Comparison of ENCODE assay signal across 30 mouse cellular contexts in genomic region chr5:53407646-53408045, GRCm38 (mm10).
"Had no signal": no experiment of that assay in that cellular context is flagged by ENCODE, and none has a peak within 500 bp of the region (broad histone marks: within the 10 kb centered on the region; RNA-seq: fewer than 3 reads in every experiment).

No protein-coding gene starts in this region.

- H3K9ac ChIP-seq: limb, embryonic 12.5 days; limb, embryonic 13.5 days; limb, embryonic 15.5 days; liver, embryonic 12.5 days; liver, embryonic 13.5 days; liver, embryonic 14.5 days; liver, embryonic 15.5 days; liver, postnatal 0 days; lung, embryonic 14.5 days; lung, embryonic 15.5 days; midbrain, embryonic 12.5 days; midbrain, embryonic 13.5 days; midbrain, embryonic 15.5 days; neural tube, embryonic 12.5 days had no signal

- H3K4me1 ChIP-seq: limb, embryonic 12.5 days; limb, embryonic 13.5 days; limb, embryonic 15.5 days; liver, embryonic 15.5 days; lung, embryonic 15.5 days; midbrain, embryonic 10.5 days; midbrain, embryonic 12.5 days; midbrain, embryonic 13.5 days; midbrain, embryonic 15.5 days; neural tube, embryonic 12.5 days had no signal

- H3K36me3 ChIP-seq: limb, embryonic 10.5 days; limb, embryonic 12.5 days; limb, embryonic 13.5 days; limb, embryonic 15.5 days; liver, embryonic 12.5 days; liver, embryonic 13.5 days; liver, embryonic 15.5 days; lung, embryonic 15.5 days; midbrain, embryonic 10.5 days; midbrain, embryonic 12.5 days; midbrain, embryonic 13.5 days; midbrain, embryonic 15.5 days; neural tube, embryonic 12.5 days had no signal

- H3K27ac ChIP-seq: limb, embryonic 10.5 days; limb, embryonic 12.5 days; limb, embryonic 13.5 days; limb, embryonic 15.5 days; liver, embryonic 12.5 days; liver, embryonic 13.5 days; liver, embryonic 14.5 days; liver, embryonic 15.5 days; lung, embryonic 15.5 days; macrophage; midbrain, embryonic 10.5 days; midbrain, embryonic 12.5 days; midbrain, embryonic 13.5 days; midbrain, embryonic 15.5 days; neural tube, embryonic 12.5 days had no signal

- DNase-seq: left cerebral cortex, postnatal 4 days; liver; liver, embryonic 13.5 days; liver, postnatal 0 days; lung, adult 18-20 months; lung, adult 2 months; lung, embryonic 14.5 days; lung, postnatal 10 days; lung, postnatal 14 days; lung, postnatal 36 days; lung, postnatal 4 days; midbrain, embryonic 14.5 days had no signal

- H3K4me3 ChIP-seq: limb, embryonic 10.5 days; limb, embryonic 12.5 days; limb, embryonic 13.5 days; limb, embryonic 15.5 days; liver, embryonic 12.5 days; liver, embryonic 13.5 days; liver, embryonic 15.5 days; lung, embryonic 15.5 days; megakaryocyte, embryonic 14.5 days; midbrain, embryonic 10.5 days; midbrain, embryonic 12.5 days; midbrain, embryonic 13.5 days; midbrain, embryonic 15.5 days; myocyte; neural tube, embryonic 12.5 days had no signal

- H3K4me2 ChIP-seq: limb, embryonic 12.5 days; limb, embryonic 13.5 days; limb, embryonic 15.5 days; liver, embryonic 11.5 days; liver, embryonic 12.5 days; liver, embryonic 13.5 days; liver, embryonic 15.5 days; lung, embryonic 14.5 days; lung, embryonic 15.5 days; midbrain, embryonic 11.5 days; midbrain, embryonic 12.5 days; midbrain, embryonic 13.5 days; midbrain, embryonic 15.5 days; neural tube, embryonic 12.5 days had no signal

- H3K9me3 ChIP-seq: limb, embryonic 10.5 days; limb, embryonic 12.5 days; limb, embryonic 13.5 days; limb, embryonic 15.5 days; liver, embryonic 12.5 days; liver, embryonic 13.5 days; liver, embryonic 15.5 days; lung, embryonic 15.5 days; megakaryocyte, embryonic 14.5 days; midbrain, embryonic 10.5 days; midbrain, embryonic 12.5 days; midbrain, embryonic 13.5 days; midbrain, embryonic 15.5 days; neural tube, embryonic 12.5 days had no signal

- H3K27me3 ChIP-seq: limb, embryonic 12.5 days; limb, embryonic 13.5 days; limb, embryonic 15.5 days; liver, embryonic 12.5 days; liver, embryonic 13.5 days; liver, embryonic 15.5 days; lung, embryonic 15.5 days; megakaryocyte, embryonic 14.5 days; midbrain, embryonic 12.5 days; midbrain, embryonic 13.5 days; midbrain, embryonic 15.5 days; neural tube, embryonic 12.5 days had no signal
